Mouse (Mus musculus) cerebral cortex, adult 2 months (tissue): Measurements from ENCODE around the gene Prss23.

Experiments used
- WGBS: fragments of 180-500 bp; shearing (Covaris S2); methylation state at CpG from one replicate; pipeline ENCODE4 v1.1.7; 2018; 5-methylcytosine and 5-hydroxymethylcytosine counted together

Prss23 gene

GRCm38 (mm10) chr7:89526731-89527429, at the start of gene Prss23:
TSS of gene Prss23 (minus strand) at chr7:89527187.
- WGBS, result 84% methylated on average over 16 of the region's 16 CpGs

DNA sequence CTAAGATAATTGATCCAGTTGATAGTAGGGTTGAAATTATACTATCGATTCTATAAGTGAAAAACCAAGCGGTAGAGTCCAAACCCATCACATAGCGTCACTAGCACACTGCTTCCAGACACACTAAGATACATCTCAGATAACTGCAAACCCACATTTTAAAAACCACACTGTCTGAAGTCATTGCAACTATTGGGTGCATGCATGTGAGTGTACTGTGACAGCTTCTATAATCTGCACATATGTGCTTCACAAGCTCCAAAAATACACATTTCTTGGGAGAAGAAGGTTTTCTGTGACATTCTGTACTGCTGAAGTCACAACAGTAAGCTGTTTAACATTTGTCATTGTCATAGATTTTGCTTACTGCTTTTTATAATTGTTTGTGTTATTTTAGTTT, 49.1 kb upstream of the Prss23 start:
- WGBS, result 70% methylated on average over 3 of the region's 3 CpGs

- 88% methylated on average over 2 of the region's 2 CpGs for WGBS
These were observed 37.6 kb upstream of the Prss23 start for GRCm38 (mm10) chr7:89564569-89564968.

- WGBS, result 34% methylated on average over 2 of the region's 2 CpGs
These were observed 36.5 kb upstream of the Prss23 start for GRCm38 (mm10) chr7:89563501-89563900.

DNA sequence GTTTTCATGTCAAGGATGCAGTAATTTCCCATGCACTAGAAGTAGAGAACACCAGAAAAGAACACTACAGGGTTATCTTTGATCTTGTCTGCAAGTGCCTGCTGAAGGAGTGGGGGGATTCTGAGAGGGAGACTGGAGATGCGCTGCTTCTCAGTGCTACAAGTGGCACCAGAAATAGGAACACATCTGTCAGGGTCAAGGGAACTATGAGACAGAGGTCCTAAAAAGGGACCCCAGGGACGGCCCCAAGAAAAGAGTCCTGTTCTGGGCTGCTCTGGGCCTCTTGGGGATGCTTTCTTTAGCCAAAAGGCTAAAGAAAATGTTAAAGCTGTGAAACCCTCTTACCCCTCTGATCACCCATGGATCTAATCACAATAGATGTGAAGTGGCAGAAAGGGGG, 35.2 kb upstream of the Prss23 start:
- WGBS, result 74% methylated on average over 2 of the region's 2 CpGs

GRCm38 (mm10) chr7:89560939-89561338, 34.0 kb upstream of the Prss23 start:
- WGBS, result 56% methylated on average over 3 of the region's 3 CpGs

DNA sequence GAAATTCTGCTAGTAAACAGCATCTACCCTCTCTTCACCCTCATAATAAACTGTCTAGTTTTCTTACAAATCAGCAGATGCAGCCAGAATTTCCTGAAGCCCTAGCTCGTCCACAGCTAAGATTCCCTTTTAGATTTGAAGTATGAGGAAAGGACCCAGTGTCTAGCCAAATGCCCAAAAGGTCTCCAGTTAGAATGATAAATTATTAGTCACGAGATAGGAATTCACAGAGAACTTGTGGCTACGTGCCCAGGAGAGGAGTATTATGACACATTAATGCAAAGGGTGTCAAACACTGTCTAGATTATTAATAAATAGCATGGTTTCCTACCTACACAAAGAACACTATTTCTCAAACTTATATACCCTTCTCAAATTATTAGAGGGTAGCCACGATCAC, 32.6 kb upstream of the Prss23 start:
- WGBS, result 93% methylated on average over 4 of the region's 4 CpGs

DNA sequence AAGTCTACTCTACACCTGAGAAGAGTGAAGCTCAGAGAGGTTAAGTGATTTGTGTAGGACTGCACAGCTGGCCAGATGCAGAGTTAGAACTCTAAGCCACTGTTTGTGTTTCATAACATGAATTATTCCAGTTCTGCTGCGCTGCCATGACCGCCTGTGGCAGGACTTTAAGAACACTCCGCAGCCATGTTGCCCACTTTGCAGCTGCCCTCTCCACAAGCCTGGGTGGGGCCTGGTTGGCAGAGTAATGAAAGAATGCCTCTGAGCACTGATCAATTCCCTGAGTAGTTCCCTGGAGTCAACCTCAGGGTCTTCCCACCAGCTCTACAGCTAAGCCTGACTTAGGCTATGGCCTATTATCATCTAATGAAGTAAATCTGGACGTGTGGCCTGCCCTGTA, 32.1 kb upstream of the Prss23 start:
- 93% methylated on average over 4 of the region's 4 CpGs for WGBS

- 83% methylated on average over 11 of the region's 11 CpGs for WGBS
These were observed 31.6 kb upstream of the Prss23 start for GRCm38 (mm10) chr7:89558446-89559039.

- 78% methylated on average over 5 of the region's 5 CpGs for WGBS
These were observed 30.1 kb upstream of the Prss23 start for GRCm38 (mm10) chr7:89557056-89557455.

- 74% methylated on average over 4 of the region's 4 CpGs for WGBS
These were observed 29.7 kb upstream of the Prss23 start for GRCm38 (mm10) chr7:89556652-89557051.

GRCm38 (mm10) chr7:89555170-89555569, 28.2 kb upstream of the Prss23 start:
- WGBS, result 64% methylated on average over 4 of the region's 4 CpGs

GRCm38 (mm10) chr7:89554068-89554467, 27.1 kb upstream of the Prss23 start:
- WGBS, result 71% methylated on average over 1 of the region's 1 CpGs

DNA sequence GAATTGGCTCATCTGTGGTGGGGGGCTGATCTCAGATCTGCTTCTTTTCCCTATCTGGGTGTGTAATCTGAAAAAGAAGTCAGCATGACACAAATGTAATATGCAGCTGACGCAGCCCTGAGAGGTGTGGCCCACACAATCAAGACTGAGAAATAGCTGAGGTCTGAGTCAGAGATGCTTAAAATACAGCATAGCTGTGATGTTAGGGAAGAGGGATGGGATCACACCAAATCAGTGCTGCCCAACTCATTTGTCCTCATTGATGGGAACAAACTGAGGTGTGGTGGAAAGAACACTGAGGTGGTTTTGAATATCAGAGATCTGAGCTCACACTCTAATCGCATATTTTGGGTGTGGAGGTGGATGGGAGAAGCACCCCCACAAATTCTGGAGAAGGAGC, 14.0 kb upstream of the Prss23 start:
- WGBS, result 45% methylated on average over 2 of the region's 2 CpGs

DNA sequence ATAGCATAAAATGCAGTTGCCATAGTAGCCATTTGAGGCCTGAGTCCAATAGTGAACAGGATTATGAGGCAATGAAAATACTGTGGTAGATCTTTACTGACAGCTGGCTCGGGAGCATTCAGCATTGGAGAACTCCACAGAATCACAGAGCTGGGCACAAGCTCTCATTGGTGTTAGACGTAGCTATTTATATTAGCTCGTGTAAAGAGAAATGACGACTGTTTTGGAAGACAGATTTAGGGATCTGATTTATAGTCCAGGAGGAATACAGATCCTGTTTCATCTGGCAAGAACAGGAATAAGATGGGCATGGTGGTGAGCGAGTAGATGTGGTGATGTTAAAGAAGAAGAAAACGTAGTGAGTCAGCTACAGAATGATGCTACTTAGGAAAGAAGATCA, 12.4 kb upstream of the Prss23 start:
- 59% methylated on average over 6 of the region's 6 CpGs for WGBS

- 80% methylated on average over 4 of the region's 4 CpGs for WGBS
These were observed 456 bp upstream of the Prss23 start for GRCm38 (mm10) chr7:89527430-89527856.

DNA sequence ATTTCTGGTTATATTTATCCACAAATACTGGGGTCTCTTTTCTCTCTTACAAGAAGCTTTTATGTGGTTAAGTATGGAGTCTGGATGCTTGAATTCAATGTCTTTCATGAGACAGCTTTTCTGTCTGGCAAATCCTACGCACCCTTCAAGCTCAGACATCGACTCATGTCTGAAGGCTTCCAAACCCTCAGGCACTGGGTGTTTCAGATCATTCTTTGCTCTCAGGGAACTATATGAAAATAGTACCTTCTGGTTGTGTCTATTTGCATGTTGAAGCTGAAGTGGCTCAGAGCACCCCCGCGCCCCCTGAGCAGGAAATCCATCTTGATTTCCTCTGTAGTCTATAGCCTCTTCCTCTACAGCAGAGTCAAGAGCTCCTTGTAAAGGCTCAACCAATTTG, 3.2 kb downstream of the Prss23 start:
- WGBS, result 61% methylated on average over 4 of the region's 4 CpGs

- WGBS, result 67% methylated on average over 10 of the region's 10 CpGs
These were observed 4.8 kb downstream of the Prss23 start for GRCm38 (mm10) chr7:89522170-89522569.

DNA sequence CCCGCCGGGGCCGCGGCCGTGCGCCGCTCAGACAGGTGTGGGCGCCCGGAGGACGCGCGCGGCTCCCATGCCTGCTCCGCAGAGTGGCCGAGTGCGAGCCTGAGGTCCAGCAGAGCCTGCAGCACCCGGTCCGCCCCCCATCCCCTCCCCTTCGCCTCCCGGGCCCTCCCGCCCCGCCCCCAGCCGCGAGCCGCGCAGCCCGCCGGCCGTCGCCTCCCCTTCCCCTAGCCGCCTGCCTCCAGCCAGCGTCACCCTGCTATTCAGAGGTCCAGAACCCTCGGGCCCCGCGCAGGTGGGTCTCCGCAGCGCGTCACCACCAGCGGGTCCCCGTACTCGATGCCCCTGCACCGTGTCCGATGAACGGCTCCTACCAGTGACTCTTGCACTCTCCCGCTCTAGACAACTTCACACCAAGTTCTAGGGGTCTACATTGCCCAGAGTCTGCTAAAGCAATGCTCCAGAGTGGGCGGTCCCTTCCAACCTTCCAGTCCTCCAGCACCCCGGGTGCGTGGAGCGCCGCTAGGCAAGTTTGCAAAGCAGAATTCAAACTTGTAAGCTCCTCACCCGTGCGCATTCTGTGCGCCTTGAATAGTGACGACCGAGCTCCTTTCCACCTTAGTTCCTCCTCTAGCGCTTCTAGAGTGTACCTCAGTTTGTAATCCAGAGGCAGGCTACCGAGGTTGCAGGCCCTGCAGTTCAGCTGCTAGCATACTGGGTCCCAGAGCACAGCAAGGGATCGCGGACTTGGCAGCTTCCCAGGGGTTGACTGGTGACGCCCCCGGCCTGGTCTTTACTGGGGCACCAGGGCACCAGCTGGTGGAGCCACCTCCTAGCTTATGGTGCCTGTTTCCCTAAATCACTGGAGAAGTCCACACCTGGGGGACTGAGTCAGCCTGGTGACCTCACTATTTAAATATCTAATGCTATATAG, 9.3 kb downstream of the Prss23 start:
- 2% methylated on average over 58 of the region's 61 CpGs for WGBS

DNA sequence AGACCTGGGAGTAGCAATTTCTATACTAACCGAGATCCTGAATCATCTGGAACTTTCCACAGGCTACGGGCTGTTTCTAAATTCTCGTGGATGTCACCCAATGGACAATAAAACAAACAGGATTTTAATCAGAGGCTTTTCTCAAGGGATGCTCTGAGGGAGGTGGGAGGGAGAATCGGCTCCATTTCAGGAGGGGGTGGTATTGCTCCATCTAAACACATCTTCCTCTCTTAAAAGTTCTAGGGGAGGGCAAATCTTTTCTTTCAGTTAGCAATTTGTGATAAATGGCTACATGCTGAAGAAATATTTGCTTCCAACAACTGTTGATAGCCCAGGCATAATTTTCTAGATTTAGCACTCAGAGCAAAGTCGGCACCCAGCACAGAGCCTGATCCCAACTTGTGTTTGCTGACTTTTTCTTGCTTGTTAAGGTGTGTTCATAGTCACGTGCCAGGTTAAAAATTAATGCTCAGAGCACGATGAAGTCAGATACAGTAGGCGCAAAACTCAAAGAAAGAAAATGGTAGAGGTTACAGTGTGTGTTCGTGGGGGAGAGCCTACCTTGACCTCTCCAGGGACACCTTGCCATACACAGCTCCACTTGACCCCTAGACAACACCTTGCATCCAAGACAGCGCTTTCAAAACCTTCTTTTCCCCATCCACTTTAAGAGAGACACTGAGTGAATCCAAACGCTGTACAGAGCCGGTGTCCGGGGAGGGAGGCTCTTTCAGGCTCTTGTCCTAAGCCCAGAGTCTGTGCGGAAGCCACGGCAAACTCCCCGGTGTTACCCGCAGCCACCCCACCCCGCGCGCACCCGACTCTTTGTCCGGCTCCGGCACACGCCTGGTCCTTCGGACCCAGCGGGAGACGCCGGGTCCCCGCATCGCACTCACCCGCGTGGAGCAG, 10.2 kb downstream of the Prss23 start:
- WGBS, result 10% methylated on average over 32 of the region's 32 CpGs

- WGBS, result 33% methylated on average over 4 of the region's 4 CpGs
These were observed 15.0 kb downstream of the Prss23 start for GRCm38 (mm10) chr7:89511921-89512514.
